Mouse (Mus musculus) cortical plate, adult 2 months (tissue): ENCODE results near the gene Ywhaq.

Source experiments
- CTCF ChIP-seq: fragments of 200-500 bp; IDR thresholded peaks from 2 replicates; pipeline ENCODE4 v1.5.1; 2011; ENCODE audit warnings: mild to moderate bottlenecking, control low read depth, low read length; ENCODE audit not compliant: insufficient read depth; ENCODE audit errors: extremely low read depth
- POLR2A ChIP-seq: fragments of 200-500 bp; IDR thresholded peaks from 2 replicates; pipeline ENCODE4 v1.6.1; 2011; ENCODE audit warnings: mild to moderate bottlenecking, low read length, control low read depth; ENCODE audit not compliant: insufficient read depth; ENCODE audit errors: extremely low read depth

GRCm38 (mm10) chr12:21386201-21386600 is 31.2 kb downstream of the Ywhaq start:
- TF ChIP-seq CTCF (no peak), POLR2A (no peak)
